Mouse (Mus musculus) adrenal gland, adult 8-10 months (tissue): ENCODE data around the gene Zbtb12. TPM values are rescaled to one million over a fixed set of nuclear protein-coding genes. Genes with fewer than 3 reads are reported as not detected.

ENCODE experiments used
- DNase-seq: peaks from one replicate; pipeline ENCODE4 v3.0.0; 2022
- total RNA-seq, 4 experiments: library from RNA; stranded (reverse); gene quantifications; 2 replicates each; pipeline ENCODE4 v1.2.4; 2022

The Zbtb12 gene
- total RNA-seq, 4 experiments from 2014 or later: 15.0 to 21.0 (median 18.0) TPM

DNA sequence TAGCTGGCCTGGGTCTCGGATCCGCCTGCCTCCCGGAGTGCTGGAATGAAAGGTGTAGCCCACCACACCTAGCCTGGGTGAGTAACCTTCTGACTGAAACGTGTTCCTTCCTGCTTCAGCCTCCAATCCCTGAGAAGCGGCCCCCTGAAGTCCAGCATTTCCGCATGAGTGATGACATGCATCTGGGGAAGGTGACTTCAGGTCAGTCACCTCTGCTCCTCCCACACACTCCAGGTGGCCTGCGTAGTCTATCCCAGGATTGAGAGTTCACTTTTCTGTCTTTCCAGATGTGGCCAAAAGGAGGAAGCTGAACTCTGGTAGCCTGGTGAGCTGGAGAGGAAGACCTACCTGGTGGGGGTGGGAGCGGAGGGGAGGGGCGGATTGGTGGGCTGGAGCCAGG is 23.6 kb downstream of the Zbtb12 start:
- DNase-seq: no peak

DNA sequence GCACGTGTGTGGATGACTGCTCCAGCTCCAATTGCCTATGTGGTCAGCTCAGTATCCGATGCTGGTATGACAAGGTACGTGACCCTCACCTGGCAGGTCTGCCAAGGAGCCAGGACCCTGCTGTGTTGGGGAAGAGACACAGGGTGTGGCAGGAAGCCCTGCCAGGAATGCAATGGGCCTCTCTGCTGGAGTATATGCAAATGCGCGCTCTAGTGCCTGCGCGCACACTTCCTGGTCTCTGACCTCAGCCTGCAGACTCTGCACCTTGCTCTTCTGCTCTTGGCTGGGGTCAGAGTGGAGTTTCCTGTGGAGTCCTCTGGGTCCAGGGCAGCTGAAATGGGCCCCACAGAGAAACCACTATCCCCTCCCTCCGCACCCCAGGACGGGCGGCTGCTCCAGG is 31.7 kb downstream of the Zbtb12 start:
- no peak for DNase-seq

DNA sequence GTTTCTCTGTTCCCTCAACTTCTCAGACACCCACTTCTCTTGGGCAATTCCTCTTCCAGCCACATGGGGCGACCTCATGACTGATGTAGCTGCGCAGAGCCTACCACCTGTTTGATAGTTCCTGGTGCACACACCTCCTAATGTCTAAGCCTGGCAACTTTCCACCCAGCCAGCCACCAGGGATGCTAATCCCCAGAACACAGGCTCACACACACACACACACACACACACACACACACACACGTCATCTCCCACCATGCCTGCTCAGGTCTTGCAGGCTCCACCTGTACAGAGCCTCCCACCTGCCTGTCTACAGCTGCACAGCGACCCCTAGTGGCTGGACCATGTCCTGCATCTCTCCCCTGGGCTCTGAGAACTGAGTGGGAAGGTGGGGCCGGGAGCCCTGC is 32.7 kb downstream of the Zbtb12 start:
- no peak for DNase-seq

DNA sequence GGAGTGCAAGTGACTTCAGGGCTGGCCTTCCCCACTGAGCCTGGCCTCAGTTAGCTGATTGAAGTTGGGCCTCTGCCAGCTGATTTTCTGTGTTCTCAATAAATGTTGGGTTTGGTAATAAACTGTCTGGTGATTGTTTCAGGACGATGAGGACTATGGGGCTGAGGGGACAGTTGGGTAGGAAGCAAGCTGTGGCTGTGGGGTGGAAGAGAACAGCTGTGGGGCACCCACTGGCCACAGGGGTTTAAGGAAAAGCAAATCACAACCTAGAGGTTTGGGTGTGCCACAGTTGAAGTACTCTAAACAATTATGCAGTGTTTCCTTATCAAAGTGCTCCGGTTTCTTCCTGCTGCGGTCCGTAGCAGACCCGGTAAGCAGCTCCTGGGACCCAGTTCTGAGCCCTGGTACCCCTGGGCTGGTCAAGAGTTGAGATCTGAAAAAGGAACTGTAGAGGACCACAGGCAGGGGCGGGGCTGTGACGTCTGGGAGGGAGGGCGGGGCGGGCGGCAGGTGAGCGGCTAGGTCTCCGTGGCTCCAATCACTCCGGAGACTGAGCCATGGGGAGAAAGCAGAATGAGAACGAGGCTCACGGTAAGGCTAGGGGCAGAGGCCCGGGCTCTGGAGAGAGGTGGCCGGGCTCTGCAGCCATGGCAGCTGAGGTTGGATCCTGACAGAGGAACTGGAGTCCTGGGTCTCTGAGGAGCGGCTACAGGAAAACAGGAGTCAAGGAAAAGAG is 34.8 kb downstream of the Zbtb12 start, which contains the start of gene Slc44a4:
Slc44a4 (plus strand) TSS at position 537 of the 736 bp plus-strand sequence.
- DNase-seq: no peak

DNA sequence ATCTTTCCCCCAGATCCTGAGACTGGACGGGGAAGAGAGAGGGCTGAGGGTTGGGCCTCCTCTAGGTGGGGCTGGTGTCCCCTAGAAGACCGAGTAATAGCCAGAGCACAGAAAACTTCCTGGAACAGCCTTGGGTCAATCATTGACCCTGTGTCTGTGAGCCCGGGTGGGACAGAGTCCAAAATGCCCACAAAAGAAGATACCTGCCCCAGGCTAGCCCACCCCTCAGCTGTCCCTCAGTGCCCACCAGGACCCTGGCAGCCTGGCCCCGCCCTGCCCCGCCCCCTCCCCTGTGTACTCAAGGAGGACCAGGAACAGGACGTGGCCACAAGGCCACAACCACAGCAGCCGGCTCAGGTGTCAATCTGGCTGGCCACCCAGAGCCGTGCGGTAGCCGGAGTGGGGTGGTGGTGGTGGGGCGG is 36.1 kb downstream of the Zbtb12 start:
- no peak for DNase-seq

DNA sequence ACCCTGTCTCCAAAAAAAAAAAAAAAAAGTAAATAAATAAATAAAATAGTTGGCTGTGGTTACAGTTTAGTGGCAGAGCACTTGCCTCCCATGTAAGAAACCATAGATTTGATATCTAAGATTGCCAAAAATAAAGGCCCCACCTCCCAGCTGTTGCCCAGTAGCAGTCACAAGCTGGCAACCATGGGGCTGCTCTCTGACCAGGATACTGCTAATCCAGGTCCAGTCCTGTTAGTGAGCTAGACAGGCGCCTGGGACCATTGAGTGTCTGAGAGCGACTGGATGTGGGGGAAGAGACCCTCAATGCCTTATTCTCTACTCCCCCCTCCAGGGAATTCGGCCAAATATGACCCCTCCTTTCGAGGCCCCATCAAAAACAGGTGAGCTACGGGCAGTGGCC is 37.0 kb downstream of the Zbtb12 start:
- DNase-seq: no peak

DNA sequence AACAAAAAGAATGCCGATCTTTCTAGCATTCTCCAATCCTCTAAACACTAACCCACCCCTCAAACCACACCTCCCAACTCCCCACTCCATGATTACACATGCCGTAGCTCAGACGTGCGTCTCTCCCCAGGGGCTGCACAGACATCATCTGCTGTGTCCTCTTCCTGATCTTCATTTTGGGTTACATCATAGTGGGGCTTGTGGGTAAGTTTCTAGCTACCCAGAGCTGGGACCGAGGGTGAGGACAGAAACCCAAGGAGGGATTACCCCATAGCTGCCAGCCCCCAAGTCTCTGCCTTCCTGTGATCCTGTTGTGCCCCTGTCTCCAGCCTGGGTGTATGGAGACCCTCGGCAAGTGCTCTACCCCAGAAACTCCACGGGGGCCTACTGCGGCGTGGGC is 37.9 kb downstream of the Zbtb12 start:
- no peak for DNase-seq

DNA sequence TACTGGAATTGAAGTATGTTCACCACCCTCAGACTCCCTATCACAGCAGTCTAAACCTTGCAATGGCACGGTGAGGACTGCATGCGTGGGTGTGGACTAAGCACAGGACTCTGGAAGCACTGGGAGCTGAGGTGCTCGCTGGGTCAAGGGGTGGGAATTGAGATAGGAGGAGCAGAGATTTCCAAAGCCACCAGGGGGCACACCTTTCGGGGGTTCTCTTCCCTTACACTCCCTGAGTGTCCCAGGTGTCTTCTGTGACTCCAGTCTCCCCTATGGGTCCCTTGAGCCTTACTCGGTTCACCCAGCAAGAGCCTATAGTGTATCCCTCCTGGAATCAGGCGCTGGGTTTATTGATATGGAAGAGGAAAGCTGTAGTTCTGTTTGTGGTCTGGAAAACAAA is 43.7 kb downstream of the Zbtb12 start:
- DNase-seq: no peak

DNA sequence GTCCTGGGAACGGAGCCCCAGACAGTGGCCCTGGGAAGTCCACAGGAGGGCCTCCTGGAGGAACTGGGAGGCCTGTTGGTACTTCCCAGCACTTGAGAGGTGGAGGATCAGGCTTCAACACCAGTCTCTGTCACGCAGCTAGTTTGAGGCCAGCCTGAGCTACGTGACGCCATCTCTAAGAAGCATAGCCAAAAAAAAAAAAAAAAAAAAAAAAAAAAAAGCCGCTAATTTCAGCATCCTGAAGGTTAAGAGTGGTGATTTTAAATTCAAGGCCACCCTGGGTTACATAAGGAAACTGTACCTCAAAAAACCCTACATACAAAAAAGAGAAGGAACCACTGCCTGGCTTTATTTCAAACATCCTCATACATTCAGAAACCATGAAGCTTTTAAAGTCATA is 45.0 kb downstream of the Zbtb12 start:
- no peak for DNase-seq

DNA sequence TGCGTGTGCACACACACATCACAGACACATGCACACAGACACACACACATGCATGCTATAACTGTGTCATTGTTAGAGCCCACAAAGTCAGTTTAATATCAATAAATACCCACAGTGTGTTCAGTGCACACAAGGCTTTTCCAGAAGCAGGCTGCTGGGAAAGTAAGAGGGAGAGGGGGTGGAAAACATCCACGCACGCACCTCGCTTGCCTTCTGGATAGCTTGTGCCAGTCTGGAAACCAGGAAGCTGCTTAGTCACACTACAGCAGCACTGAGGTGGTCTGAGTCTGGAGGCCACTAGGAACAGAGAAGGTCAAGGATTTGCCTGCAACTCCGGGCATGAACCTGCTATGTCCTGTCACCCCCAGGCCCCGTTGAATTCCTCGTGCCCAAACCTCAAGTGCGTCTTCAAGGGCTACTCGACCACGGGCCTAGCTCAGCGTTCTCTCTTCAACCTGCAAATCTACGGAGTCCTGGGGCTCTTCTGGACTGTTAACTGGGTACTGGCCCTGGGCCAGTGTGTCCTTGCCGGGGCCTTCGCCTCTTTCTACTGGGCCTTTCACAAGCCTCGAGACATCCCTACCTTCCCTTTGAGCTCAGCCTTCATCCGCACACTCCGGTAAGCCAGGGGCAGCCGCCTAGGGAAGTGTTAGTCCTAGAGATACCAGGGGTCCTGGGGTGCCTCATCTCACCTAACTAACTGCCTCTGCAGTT is 48.2 kb downstream of the Zbtb12 start:
- no peak for DNase-seq

DNA sequence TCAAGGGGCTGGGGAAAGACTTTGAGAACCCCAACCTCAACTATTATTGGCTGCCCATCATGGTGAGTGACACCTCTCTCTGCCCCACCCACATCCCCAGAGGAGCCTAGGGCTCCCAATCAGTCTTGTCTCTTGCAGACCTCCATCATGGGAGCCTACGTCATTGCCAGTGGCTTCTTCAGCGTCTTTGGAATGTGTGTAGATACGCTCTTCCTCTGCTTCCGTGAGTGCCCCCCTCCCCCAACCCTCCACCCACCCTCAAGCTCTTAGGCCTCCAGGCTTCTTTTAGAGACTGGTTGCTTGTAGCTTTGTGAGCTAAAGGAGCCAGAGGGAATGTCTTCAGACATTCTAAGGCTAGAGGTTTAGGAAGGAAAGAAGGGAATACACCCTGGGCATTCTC is 49.6 kb downstream of the Zbtb12 start:
- no peak for DNase-seq

DNA sequence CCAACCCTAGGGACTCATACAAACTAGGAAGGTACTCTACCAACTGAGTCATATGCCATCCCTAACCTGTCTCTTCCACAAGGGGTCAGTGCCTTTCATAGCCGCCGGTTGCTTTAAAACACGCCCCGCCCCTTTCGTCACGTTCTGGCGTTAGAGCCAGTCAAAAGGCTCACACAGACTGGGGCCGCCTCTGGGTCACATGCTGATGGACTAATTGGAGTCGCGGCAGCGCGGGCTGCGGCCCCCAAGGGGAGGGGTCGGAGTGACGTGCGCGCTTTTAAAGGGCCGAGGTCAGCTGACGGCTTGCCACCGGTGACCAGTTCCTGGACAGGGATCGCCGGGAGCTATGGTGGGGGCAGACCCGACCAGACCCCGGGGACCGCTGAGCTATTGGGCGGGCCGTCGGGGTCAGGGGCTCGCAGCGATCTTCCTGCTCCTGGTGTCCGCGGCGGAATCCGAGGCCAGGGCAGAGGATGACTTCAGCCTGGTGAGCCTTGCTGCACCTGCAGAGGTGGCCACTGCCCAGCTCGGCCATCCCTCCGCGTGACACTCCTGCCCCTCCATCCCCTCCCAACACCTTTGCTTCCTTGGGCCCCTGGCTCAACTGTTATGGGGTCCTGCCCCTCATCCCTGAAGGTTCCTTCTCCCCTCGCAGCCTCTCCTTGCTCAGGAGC is 51.9 kb downstream of the Zbtb12 start, which contains the start of gene Neu1:
Neu1 (plus strand) TSS at position 193 of the 674 bp plus-strand sequence.
- DNase-seq: peak; percentile 99

DNA sequence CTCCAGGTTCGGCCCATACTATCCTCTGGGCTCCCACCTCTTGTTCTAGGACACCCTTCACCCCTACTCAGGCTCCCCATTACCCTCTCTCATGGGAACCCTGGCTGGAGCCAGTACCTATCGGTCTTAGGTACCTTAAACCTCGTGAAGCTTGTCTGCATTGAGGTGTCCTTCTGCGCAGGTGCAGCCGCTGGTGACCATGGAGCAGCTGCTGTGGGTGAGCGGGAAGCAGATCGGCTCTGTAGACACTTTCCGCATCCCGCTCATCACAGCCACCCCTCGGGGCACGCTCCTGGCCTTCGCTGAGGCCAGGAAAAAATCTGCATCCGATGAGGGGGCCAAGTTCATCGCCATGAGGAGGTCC is 52.4 kb downstream of the Zbtb12 start:
- DNase-seq: no peak

DNA sequence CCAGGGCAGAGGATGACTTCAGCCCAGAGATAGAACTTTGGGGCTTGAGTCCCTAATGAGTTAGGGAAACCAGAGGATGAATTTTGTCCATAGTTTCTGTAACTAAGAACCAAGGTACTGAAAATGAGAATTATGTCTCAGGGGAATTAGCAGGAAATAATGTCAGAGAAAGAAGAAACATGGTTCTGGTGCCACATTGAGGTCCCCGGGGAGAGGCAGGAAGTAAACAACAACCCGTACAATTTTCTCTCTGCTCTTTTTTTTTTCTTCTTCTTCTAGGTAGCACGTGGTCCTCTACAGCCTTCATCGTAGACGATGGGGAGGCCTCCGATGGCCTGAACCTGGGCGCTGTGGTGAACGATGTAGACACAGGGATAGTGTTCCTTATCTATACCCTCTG is 53.0 kb downstream of the Zbtb12 start:
- no peak for DNase-seq

DNA sequence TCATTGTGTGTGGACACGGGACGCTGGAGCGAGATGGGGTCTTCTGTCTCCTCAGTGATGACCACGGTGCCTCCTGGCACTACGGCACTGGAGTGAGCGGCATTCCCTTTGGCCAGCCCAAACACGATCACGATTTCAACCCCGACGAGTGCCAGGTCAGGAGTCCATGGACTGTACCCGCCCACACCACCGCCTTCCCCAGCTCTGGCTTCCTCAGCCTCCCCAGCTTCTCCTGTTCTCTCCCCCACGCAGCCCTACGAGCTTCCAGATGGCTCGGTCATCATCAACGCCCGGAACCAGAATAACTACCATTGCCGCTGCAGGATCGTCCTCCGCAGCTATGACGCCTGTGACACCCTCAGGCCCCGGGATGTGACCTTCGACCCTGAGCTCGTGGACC is 54.7 kb downstream of the Zbtb12 start:
- DNase-seq: no peak

DNA sequence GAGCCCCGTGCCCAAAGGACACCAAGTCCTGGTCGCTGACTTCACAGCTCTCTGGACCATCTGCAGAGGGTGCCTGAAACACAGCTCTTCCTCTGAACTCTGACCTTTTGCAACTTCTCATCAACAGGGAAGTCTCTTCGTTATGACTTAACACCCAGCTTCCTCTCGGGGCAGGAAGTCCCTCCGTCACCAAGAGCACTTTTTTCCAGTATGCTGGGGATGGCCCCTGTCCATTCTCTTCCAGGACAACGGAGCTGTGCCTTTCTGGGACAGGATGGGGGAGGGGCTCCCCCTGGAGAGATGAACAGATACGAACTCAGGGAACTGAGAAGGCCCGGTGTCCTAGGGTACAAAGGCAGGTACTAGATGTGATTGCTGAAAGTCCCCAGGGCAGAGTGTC is 55.5 kb downstream of the Zbtb12 start:
- DNase-seq: no peak

DNA sequence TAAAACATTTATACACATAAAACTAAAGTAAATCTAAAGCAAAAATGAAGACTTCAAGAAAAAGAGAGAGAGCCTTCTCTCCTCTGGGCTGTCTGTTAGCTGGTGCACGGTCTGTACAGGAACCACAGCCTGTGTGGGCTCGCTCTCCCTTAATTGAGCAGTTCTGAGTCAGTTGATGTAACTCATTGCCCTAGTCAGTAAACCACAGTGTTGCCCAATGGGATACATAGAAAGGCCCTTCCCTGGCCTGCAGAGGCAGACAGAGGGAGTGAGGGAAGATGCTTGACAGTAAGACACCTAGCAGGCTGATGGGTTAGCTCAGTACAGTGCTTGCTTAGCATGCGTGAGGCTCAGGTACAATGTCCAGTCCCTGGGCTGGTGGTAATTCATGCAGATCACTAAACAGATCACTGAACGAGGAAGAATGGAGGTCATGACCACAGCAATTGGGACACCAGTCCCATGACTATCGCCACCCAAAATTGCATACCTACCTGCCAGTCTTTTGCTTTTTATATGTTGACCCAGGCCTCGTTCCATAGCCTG is 58.8 kb downstream of the Zbtb12 start:
- DNase-seq: no peak

DNA sequence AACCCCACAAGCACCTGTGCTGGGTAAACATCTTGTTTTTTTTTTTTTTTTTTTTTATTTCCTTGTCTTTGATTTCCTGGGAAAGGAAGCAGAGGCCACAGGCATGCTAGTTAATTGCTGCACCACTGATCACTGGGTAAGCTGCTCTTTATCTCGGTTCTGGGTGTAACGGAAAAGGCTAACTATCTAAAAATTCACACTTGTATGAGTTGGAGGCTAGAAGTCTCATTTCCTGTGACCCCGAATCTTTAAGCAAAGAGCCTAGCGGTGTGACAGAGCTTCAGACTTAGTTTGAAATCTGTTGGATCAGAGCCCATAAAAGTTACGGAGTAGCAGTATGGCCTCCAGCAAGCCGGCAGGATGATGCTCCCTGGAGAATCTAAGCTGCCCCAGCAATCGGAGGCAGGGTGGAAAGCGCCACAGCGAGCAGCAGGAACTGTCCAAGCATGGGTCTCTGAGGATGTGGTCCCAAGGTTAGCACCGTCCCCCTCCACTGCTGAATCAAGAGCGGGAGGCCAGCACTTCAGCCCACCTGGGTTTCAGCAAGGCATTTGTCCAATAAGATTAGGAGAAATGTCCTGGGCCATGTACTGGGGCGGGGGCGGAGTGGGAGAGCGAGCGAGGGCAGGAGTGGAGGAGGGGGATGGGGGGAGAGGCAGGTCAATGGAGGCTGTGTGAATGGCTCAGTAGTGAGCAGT is 62.2 kb downstream of the Zbtb12 start:
- DNase-seq: no peak

DNA sequence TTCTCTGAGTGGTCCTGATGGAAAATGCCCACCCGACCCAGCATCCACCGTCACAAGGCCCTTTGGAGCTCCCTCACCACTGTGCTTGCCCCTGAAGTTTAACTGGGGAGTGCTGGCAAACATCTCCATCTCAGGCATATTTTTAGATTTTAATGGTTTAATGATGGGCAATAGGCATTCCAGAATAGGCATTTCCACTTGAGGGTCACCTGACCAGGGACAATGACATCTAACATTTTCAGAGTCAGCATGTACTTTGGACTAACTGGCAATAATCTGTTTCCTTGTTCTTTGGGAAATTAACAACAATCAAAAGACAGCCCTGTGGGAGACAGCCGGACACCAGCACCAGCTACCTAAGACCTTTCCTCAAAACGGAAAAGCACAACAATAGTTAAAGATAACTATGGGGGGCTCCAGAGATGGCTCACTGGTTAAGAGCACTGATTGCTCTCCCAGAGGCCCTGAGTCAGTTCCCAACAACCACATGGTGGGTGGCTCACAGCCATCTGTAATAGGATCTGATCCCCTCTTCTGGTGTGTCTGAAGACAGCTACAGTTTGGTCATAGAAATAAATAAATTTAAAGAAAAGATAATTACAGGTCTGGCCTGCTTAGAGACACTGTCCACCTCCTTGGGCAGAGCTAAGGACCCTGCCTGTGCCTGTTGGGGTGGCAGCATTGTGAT is 64.0 kb downstream of the Zbtb12 start:
- no peak for DNase-seq

DNA sequence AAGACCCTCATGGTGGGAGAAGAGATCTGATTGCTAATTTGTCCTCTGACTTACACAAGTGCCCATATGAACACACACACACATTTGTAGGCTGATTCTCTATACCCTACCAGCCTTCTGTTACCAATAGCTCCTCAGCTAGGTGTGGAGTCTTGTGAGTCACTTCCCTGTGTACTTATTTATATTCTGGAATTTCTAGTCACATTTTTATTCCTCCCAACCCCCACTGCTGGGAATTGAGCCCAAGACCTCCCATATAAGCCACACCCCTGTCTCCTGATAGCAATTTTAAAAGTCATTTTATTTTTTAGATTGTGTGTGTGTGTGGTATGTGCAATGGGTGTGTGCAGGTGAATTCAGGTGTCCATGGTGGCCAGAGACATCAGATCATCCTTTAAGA is 65.1 kb downstream of the Zbtb12 start:
- no peak for DNase-seq
